Mouse (Mus musculus) gastrocnemius, adult 2 months (tissue): ENCODE data around the gene Nab2. TPM values are rescaled to one million over a fixed set of nuclear protein-coding genes. Genes with fewer than 3 reads are reported as not detected.
"Not testable (repeated sequence)": the region's sequence is repeated elsewhere in the genome, so short reads cannot be mapped to it uniquely, and the experiment has no call there.

ENCODE experiments used
- DNase-seq: peaks from one replicate; pipeline ENCODE4 v3.0.0; 2022
- H3K27ac ChIP-seq: fragments of 200-600 bp; 2 replicates; pipeline ENCODE4 v1.8.1; 2022; ENCODE audit warnings: mild to moderate bottlenecking
- H3K4me3 ChIP-seq: fragments of 200-600 bp; 2 replicates; pipeline ENCODE4 v1.8.1; 2022; ENCODE audit warnings: mild to moderate bottlenecking, moderate library complexity
- CTCF ChIP-seq: fragments of 200-600 bp; IDR thresholded peaks from 2 replicates; pipeline ENCODE4 v1.8.1; 2022; ENCODE audit warnings: antibody characterized with exemption, mild to moderate bottlenecking, moderate library complexity
- intact Hi-C: fragments of 180-260 bp; cut with DNase I; formaldehyde crosslinking; loops from one replicate; pipeline ENCODE4 v1.15.1; 2025
- total RNA-seq, 2 experiments: library from RNA; stranded (reverse); gene quantifications; 2 replicates each; pipeline ENCODE4 v1.2.3; 2021

The Nab2 gene
- total RNA-seq, 2 experiments from 2014 or later, result 2.8 to 3.2 TPM

GRCm38 (mm10) chr10:127667269-127668092, 887 bp downstream of the Nab2 start:
- DNase-seq, result peak; percentile 94
- intact Hi-C loops, result no loop called here
- H3K27ac ChIP-seq, result peak overlapping the region; percentile 95
- no peak for TF ChIP-seq CTCF
- peak overlapping the region; percentile 76 for H3K4me3 ChIP-seq

- peak within 1 kb of the TSS; percentile 76 for H3K4me3 ChIP-seq
- peak; percentile 93 for DNase-seq
- intact Hi-C loops, result no loop called here
- H3K27ac ChIP-seq, result peak within 1 kb of the TSS; percentile 95
- TF ChIP-seq CTCF, result no peak
Observed at GRCm38 (mm10) chr10:127666501-127667268, 1.7 kb downstream of the Nab2 start, which contains the start of gene Nemp1. TSS of gene Nemp1 (plus strand) at chr10:127666901.

DNA sequence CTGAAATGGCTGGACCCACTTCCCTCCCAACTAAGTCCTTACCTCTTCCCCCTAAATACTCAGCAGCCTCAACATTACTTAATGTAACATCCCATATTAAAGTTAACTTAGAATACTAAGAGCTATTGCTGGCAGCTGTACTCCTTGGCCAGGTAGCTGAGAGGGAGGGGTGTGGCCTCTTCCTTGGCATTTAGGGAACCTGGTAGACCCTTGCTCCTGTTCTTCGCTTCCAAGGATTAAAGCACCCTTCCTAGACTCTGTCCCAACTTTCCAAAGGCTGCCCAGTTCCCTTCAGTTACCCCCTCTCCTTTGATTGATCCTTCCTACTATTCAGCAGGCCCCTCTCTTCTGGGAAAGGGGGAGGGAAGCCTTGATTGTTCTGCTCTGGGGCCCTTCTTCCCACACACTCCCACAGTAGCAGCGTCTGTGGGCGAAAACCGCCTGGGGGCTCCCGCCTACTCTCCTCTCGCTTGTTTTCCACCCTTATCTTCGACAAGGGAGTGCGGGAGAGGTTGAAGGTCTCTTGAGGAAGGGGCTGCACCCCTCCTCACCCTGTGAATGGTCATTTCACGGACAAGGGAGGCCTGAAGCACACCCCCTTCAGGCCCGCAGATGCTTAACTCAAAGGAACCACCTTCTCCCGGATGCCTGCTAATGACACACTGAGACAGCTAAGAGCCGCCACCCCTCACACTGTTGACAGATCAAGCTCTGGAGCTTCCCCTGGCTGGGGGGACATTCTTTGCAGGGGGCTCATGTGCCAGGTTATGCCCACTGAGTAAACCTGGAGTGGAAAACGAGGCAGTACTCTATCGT, 2.8 kb downstream of the Nab2 start:
- Histone ChIP-seq H3K27ac (peak overlapping the region; percentile 95), H3K4me3 (peak overlapping the region; percentile 76)
- intact Hi-C loops, result no loop called here
- no peak for DNase-seq
- TF ChIP-seq CTCF, result no peak; the same call in 1 of the 2 replicates

GRCm38 (mm10) chr10:127664891-127665290, 3.5 kb downstream of the Nab2 start:
- peak overlapping the region; percentile 76 for H3K4me3 ChIP-seq
- intact Hi-C loops, result no loop called here
- DNase-seq, result no peak
- no peak for TF ChIP-seq CTCF
- peak overlapping the region; percentile 95 for H3K27ac ChIP-seq

GRCm38 (mm10) chr10:127664166-127664565, 4.2 kb downstream of the Nab2 start:
- Histone ChIP-seq H3K27ac (peak overlapping the region; percentile 95), H3K4me3 (peak overlapping the region; percentile 76)
- intact Hi-C loops, result no loop called here
- TF ChIP-seq CTCF, result no peak
- no peak for DNase-seq

- TF ChIP-seq CTCF, result no peak
- Histone ChIP-seq H3K4me3 (no peak overlapping the region; the same call in 1 of the 2 replicates), H3K27ac (peak overlapping the region; percentile 95)
- intact Hi-C loops, result no loop called here
- no peak for DNase-seq
Observed at GRCm38 (mm10) chr10:127663590-127663989, 4.8 kb downstream of the Nab2 start.

DNA sequence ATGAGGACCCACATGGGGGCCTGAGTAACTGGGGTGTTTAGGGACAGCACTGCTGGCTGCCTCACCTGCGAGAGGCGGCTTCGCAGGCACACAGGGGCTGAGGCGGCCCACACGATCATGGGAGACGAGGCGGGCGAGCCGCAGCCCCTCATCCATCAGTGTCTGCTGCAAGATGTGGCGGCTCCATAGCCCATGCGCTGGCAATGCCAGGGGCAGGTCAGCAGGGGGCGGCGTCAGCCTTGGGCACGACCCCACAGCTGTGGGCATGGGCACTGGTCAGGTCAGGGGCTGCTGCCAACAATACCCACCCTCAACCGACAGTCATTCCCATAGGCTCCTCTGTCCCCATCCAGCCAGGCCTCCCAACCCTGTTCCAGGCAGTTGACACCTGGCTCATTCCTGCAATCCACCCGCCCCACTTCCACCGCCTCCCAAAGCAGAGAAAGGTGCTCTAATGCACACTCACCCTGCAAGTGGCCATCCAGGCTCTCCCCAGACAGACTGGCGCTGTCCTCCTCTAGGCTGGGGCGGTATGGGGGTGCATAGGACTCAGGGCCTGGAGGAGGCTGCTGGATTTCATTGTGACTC, 5.6 kb downstream of the Nab2 start:
- peak overlapping the region; percentile 84 for H3K27ac ChIP-seq
- peak overlapping the region; percentile 64 for H3K4me3 ChIP-seq
- intact Hi-C loops, result no loop called here
- DNase-seq, result peak; percentile 52
- TF ChIP-seq CTCF, result peak; percentile 29

GRCm38 (mm10) chr10:127661915-127662663, 6.3 kb downstream of the Nab2 start:
- H3K4me3 ChIP-seq, result peak overlapping the region; percentile 64
- intact Hi-C loops, result no loop called here
- DNase-seq, result peak; percentile 70
- no peak for TF ChIP-seq CTCF
- peak overlapping the region; percentile 84 for H3K27ac ChIP-seq

- intact Hi-C loops, result no loop called here
- DNase-seq, result peak; percentile 31
- peak overlapping the region; percentile 64 for H3K4me3 ChIP-seq
- TF ChIP-seq CTCF, result no peak
- peak overlapping the region; percentile 84 for H3K27ac ChIP-seq
Observed at GRCm38 (mm10) chr10:127661291-127661914, 7.0 kb downstream of the Nab2 start.

DNA sequence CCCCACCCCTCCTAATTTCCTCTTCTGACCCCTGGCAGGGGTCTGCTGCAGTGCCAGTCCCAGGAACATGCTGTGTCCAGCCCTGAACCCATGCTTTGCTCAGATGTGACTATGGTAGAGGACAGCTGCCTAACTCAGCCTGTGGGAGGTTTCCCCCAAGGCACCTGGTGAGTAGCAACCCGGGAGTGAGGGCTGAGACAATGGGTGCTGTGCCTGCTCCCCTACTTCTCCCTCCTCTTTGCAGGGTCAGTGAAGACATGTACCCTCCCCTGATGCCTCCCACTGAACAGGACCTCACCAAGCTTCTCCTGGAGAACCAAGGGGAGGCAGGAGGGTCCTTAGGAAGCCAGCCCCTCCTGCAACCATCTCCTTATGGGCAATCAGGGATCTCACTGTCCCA, 8.8 kb downstream of the Nab2 start:
- DNase-seq, result peak; percentile 17
- Histone ChIP-seq H3K4me3 (no peak overlapping the region), H3K27ac (no peak overlapping the region; the same call in 1 of the 2 replicates)
- TF ChIP-seq CTCF, result no peak
- intact Hi-C loops, result no loop called here

- H3K4me3 ChIP-seq, result no peak overlapping the region
- intact Hi-C loops, result no loop called here
- no peak overlapping the region for H3K27ac ChIP-seq
- no peak for DNase-seq
- no peak for TF ChIP-seq CTCF
Observed at GRCm38 (mm10) chr10:127658076-127658475, 10.3 kb downstream of the Nab2 start.

DNA sequence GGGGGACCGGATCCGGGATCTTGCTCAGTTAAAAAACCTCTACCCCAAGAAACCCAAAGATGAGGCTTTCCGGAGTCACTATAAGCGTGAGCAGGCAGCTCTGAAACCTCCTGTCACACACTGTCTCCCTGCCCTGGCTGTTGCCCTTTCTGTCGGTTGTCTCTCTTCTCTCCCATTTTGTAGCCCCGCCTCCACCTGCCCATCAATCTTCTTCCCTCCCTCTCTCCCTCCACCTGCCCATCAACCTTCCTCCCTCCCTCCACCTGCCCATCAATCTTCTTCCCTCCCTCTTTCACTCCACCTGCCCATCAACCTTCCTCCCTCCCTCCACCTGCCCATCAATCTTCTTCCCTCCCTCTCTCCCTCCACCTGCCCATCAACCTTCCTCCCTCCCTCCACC, 10.8 kb downstream of the Nab2 start:
- H3K27ac ChIP-seq, intact Hi-C loops, H3K4me3 ChIP-seq: not testable (repeated sequence)
- DNase-seq, result peak; percentile 6
